Mouse (Mus musculus): Measurements from ENCODE around the gene Mapre1.
"Not testable (repeated sequence)": the region's sequence is repeated elsewhere in the genome, so short reads cannot be mapped to it uniquely, and the experiment has no call there.

DNA sequence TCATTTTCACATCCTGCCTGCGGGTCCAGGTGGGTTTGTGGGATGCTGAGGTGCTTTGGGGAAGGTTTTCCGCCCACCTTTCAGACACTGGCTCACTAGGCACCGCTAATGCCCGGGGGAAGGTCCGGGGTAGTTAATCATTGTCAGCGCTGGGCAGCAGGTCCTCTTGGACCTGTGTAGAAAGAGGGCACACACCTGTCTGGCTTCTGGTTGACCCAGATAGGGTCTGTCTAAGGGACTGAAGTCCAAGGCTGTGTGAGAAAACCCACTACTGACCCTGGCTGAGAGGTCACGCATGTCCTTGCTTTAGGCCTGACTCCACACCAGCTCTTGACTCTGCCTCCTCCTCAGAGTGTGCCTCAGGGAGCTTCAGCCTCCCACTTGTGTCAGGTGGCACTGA, 47.7 kb upstream of the Mapre1 start:
- TF ChIP-seq CTCF (IDR thresholded peaks at IDR 0.05; ENCODE audit: low read depth, low read length); GATA2 (IDR thresholded peaks at IDR 0.05; ENCODE audit: borderline replicate concordance, low read depth, low read length): not testable (repeated sequence)

All from G1E (cell line).